Mouse (Mus musculus) heart, adult 2 months (tissue): ENCODE results near the gene Wnt5a. TPM values are rescaled to one million over a fixed set of nuclear protein-coding genes. Genes with fewer than 3 reads are reported as not detected.

ENCODE experiments used
- DNase-seq, 2 experiments: peaks; one replicate each; pipeline ENCODE4 v3.0.0; 2021
- H3K27ac ChIP-seq: fragments of 200-600 bp; 2 replicates; pipeline ENCODE4 v1.8.1; 2022
- H3K27me3 ChIP-seq: fragments of 200-500 bp; 2 replicates; pipeline ENCODE4 v1.6.1; 2012; ENCODE audit warnings: mild to moderate bottlenecking, low read length, inconsistent platforms, mixed read lengths; ENCODE audit not compliant: control insufficient read depth, insufficient read depth
- H3K36me3 ChIP-seq: fragments of 200-500 bp; 2 replicates; pipeline ENCODE4 v1.6.1; 2012; ENCODE audit warnings: low read length, inconsistent platforms; ENCODE audit not compliant: control insufficient read depth, insufficient read depth
- H3K4me1 ChIP-seq: fragments of 200-500 bp; 2 replicates; pipeline ENCODE4 v1.6.1; 2011; ENCODE audit warnings: low read length; ENCODE audit not compliant: control insufficient read depth, insufficient read depth
- H3K4me3 ChIP-seq: fragments of 200-600 bp; 2 replicates; pipeline ENCODE4 v1.8.1; 2022
- H3K79me2 ChIP-seq: fragments of 200-500 bp; replicated peaks from 2 replicates; pipeline ENCODE4 v1.6.1; 2012; ENCODE audit warnings: mild to moderate bottlenecking, inconsistent platforms, low read length, moderate library complexity, mixed read lengths; ENCODE audit not compliant: control insufficient read depth, insufficient read depth
- H3K9ac ChIP-seq: fragments of 200-500 bp; 2 replicates; pipeline ENCODE4 v1.6.1; 2012; ENCODE audit warnings: low read depth, mild to moderate bottlenecking, control low read depth, inconsistent platforms, low read length, mixed read lengths
- CTCF ChIP-seq: fragments of 200-600 bp; IDR thresholded peaks from 2 replicates; pipeline ENCODE4 v1.8.1; 2022; ENCODE audit warnings: antibody characterized with exemption, mild to moderate bottlenecking, moderate library complexity
- EP300 ChIP-seq: fragments of 200-500 bp; IDR thresholded peaks from 2 replicates; pipeline ENCODE4 v1.6.1; 2011; ENCODE audit warnings: low read depth, low read length, control low read depth; ENCODE audit not compliant: insufficient read depth
- POLR2A ChIP-seq: fragments of 200-500 bp; IDR thresholded peaks from 2 replicates; pipeline ENCODE4 v1.6.1; 2011; ENCODE audit warnings: mild to moderate bottlenecking, low read depth, low read length, control low read depth; ENCODE audit not compliant: insufficient read depth
- WGBS: fragments of 180-500 bp; shearing (Covaris S2); methylation state at CpG from one replicate; pipeline ENCODE4 v1.1.7; 2018; 5-methylcytosine and 5-hydroxymethylcytosine counted together
- intact Hi-C: fragments of 180-260 bp; cut with DNase I; formaldehyde crosslinking; loops from one replicate; pipeline ENCODE4 v1.15.1; 2025
- polyA plus RNA-seq: library from polyadenylated mRNA; depleted of rRNA; stranded (reverse); fragments of >200 nt; gene quantifications from 2 replicates; pipeline ENCODE4 v1.2.3, GENCODE M21; 2012
- total RNA-seq, 2 experiments: library from RNA; stranded (reverse); gene quantifications; 2 replicates each; pipeline ENCODE4 v1.2.3; 2021

Wnt5a gene
- total and polyA plus RNA-seq, 3 experiments = 5.0 to 15.5 (median 13.8) TPM

- intact Hi-C loops = no loop called here
- Histone ChIP-seq H3K4me1 (no peaks in the 10 kb centered on the region; the same call in 1 of the 2 replicates), H3K36me3 (no peaks in the 10 kb centered on the region), H3K4me3 (no peak overlapping the region), H3K9ac (no peak overlapping the region), H3K27me3 (peaks cover 3% of the 10 kb centered on the region), H3K79me2 (no peaks in the 10 kb centered on the region), H3K27ac (no peak overlapping the region)
- TF ChIP-seq CTCF = no peak
- TF ChIP-seq POLR2A = no peak
- no peak for TF ChIP-seq EP300
- WGBS = 74% methylated on average over 12 of the region's 12 CpGs
- DNase-seq = no peak
These were observed 3.2 kb upstream of the Wnt5a start for GRCm38 (mm10) chr14:28501216-28501878.

- H3K27ac ChIP-seq = no peak overlapping the region
- no peaks in the 10 kb centered on the region for H3K36me3 ChIP-seq
- no peak for TF ChIP-seq EP300
- TF ChIP-seq POLR2A = no peak
- no peak for TF ChIP-seq CTCF
- peaks cover 3% of the 10 kb centered on the region for H3K27me3 ChIP-seq
- intact Hi-C loops = no loop called here
- no peaks in the 10 kb centered on the region; the same call in 1 of the 2 replicates for H3K4me1 ChIP-seq
- no peaks in the 10 kb centered on the region for H3K79me2 ChIP-seq
- 88% methylated on average over 2 of the region's 2 CpGs for WGBS
- H3K4me3 ChIP-seq = no peak overlapping the region
- no peak for DNase-seq
- no peak overlapping the region for H3K9ac ChIP-seq
These were observed 1.3 kb upstream of the Wnt5a start for GRCm38 (mm10) chr14:28503276-28503675.

- no peak for TF ChIP-seq POLR2A
- peak; percentile 20; the same call in 1 of the 2 replicates for TF ChIP-seq CTCF
- TF ChIP-seq EP300 = 0 out of 2 replicates have a peak, but pooled peaks have one; percentile 2
- peak overlapping the region; percentile 68 for H3K9ac ChIP-seq
- no peaks in the 10 kb centered on the region; the same call in 1 of the 2 replicates for H3K4me1 ChIP-seq
These were observed 568 bp downstream of the Wnt5a start for GRCm38 (mm10) chr14:28505051-28505585.

GRCm38 (mm10) chr14:28505586-28506375 lies 1.2 kb downstream of the Wnt5a start:
- H3K27me3 ChIP-seq = peaks cover 3% of the 10 kb centered on the region
- intact Hi-C loops = loop anchor here (2.0 to 5.0 kb wide), 7 partner anchors 203 to 697 kb away; no protein-coding TSS in a partner anchor
- peak; percentile 59 to 60 for DNase-seq
- H3K36me3 ChIP-seq = no peaks in the 10 kb centered on the region
- no peaks in the 10 kb centered on the region; the same call in 1 of the 2 replicates for H3K4me1 ChIP-seq
- WGBS = under 1% methylated on average over 62 of the region's 62 CpGs
- peak overlapping the region; percentile 73 for H3K27ac ChIP-seq
- no peaks in the 10 kb centered on the region for H3K79me2 ChIP-seq
- H3K9ac ChIP-seq = peak overlapping the region; percentile 65
- TF ChIP-seq EP300 (no peak), POLR2A (no peak), CTCF (no peak)
- H3K4me3 ChIP-seq = peak overlapping the region; percentile 60

More at GRCm38 (mm10) chr14:28505051-28505585, 568 bp downstream of the Wnt5a start:
- H3K27me3 ChIP-seq = peaks cover 3% of the 10 kb centered on the region
- H3K79me2 ChIP-seq = no peaks in the 10 kb centered on the region
- H3K4me3 ChIP-seq = peak overlapping the region; percentile 60
- no peaks in the 10 kb centered on the region for H3K36me3 ChIP-seq
- peak overlapping the region; percentile 73 for H3K27ac ChIP-seq
- intact Hi-C loops = loop anchor here (5.0 kb wide), 4 partner anchors 203 to 587 kb away; no protein-coding TSS in a partner anchor
- peak; percentile 53 to 56 for DNase-seq
- WGBS = under 1% methylated on average over 22 of the region's 22 CpGs

- intact Hi-C loops = loop anchor here (2.0 to 5.0 kb wide), 7 partner anchors 204 to 698 kb away; no protein-coding TSS in a partner anchor
- Histone ChIP-seq H3K4me3 (peak overlapping the region; percentile 60), H3K36me3 (no peaks in the 10 kb centered on the region), H3K27ac (peak overlapping the region; percentile 73), H3K4me1 (no peaks in the 10 kb centered on the region; the same call in 1 of the 2 replicates), H3K79me2 (no peaks in the 10 kb centered on the region), H3K27me3 (peaks cover 3% of the 10 kb centered on the region), H3K9ac (peak overlapping the region; percentile 65)
- TF ChIP-seq POLR2A (no peak), EP300 (no peak), CTCF (no peak)
- peak; percentile 72 to 74 for DNase-seq
- under 1% methylated on average over 29 of the region's 29 CpGs for WGBS
These were observed 1.9 kb downstream of the Wnt5a start for GRCm38 (mm10) chr14:28506376-28506831.
